In genomic region chr10:59972999-59973398, GRCm38 (mm10) we compare ENCODE assay signal across 11 mouse cellular contexts. TPM values are rescaled to one million over a fixed set of nuclear protein-coding genes. Genes with fewer than 3 reads are reported as not detected.
DNase-seq lines count a peak whose midpoint lies in the region; ATAC-seq and TF ChIP-seq lines count a peak whose summit lies in the region.
"Had no signal": no experiment of that assay in that cellular context is flagged by ENCODE, and none has a peak within 500 bp of the region (broad histone marks: within the 10 kb centered on the region; RNA-seq: fewer than 3 reads in every experiment).

No protein-coding gene starts in this region.

- H3K9ac ChIP-seq in heart, embryonic 16.5 days (ENCODE audit: low read length): no peak overlapping the region
- H3K9ac ChIP-seq in liver, adult 2 months (ENCODE audit: low read depth, low read length): no peak overlapping the region
- H3K9ac ChIP-seq in liver, embryonic 12.5 days: no peak overlapping the region
- no peak overlapping the region for H3K9ac ChIP-seq in stomach, postnatal 0 days (ENCODE audit: low read length)
- H3K9ac ChIP-seq: liver, embryonic 15.5 days had no signal

- 91% methylated on average over 6 of the region's 6 CpGs for WGBS in heart, embryonic 16.5 days
- 35% methylated on average over 6 of the region's 6 CpGs for WGBS in liver, adult 2 months
- WGBS in liver, embryonic 12.5 days (ENCODE audit: insufficient replicate concordance): 71% methylated on average over 6 of the region's 6 CpGs
- WGBS in stomach, postnatal 0 days: 78% methylated on average over 6 of the region's 6 CpGs

- no peak for TF ChIP-seq CTCF in liver, adult 2 months (IDR thresholded peaks at IDR 0.05; ENCODE audit: low read depth, low read length)
- TF ChIP-seq CTCF in stomach, postnatal 0 days (IDR thresholded peaks at IDR 0.05; ENCODE audit: low read depth): no peak

- H3K9me3 ChIP-seq in heart, embryonic 16.5 days (replicated peaks; ENCODE audit: control insufficient read depth, low read length): no peaks in the 10 kb centered on the region
- H3K9me3 ChIP-seq in liver, embryonic 12.5 days (replicated peaks): no peaks in the 10 kb centered on the region
- no peaks in the 10 kb centered on the region for H3K9me3 ChIP-seq in stomach, postnatal 0 days (ENCODE audit: control insufficient read depth, low read length)
- H3K9me3 ChIP-seq: liver, embryonic 15.5 days had no signal

- peaks cover 57% of the 10 kb centered on the region for H3K4me1 ChIP-seq in heart, embryonic 16.5 days (ENCODE audit: control insufficient read depth, insufficient read depth, low read length)
- H3K4me1 ChIP-seq in liver, adult 2 months (ENCODE audit: control insufficient read depth, insufficient read depth, low read length): peaks cover 25% of the 10 kb centered on the region
- H3K4me1 ChIP-seq in liver, embryonic 12.5 days: peaks cover 44% of the 10 kb centered on the region
- H3K4me1 ChIP-seq in stomach, postnatal 0 days (replicated peaks; ENCODE audit: control insufficient read depth, insufficient read depth): peaks cover 27% of the 10 kb centered on the region

- H3K27ac ChIP-seq in heart, embryonic 16.5 days (ENCODE audit: low read length): peak overlapping the region; percentile 1; the same call in 1 of the 2 replicates
- peak overlapping the region; percentile 22; the same call in 1 of the 2 replicates for H3K27ac ChIP-seq in liver, adult 2 months (replicated peaks; ENCODE audit: insufficient read depth, low read depth, low read length)
- no peak overlapping the region for H3K27ac ChIP-seq in liver, embryonic 12.5 days
- H3K27ac ChIP-seq in stomach, postnatal 0 days (replicated peaks): peak overlapping the region; percentile 59

- no peaks in the 10 kb centered on the region for H3K27me3 ChIP-seq in heart, embryonic 16.5 days (ENCODE audit: control insufficient read depth, insufficient read depth, low read length)
- H3K27me3 ChIP-seq in liver, adult 2 months (ENCODE audit: control insufficient read depth, insufficient read depth, low read length): no peaks in the 10 kb centered on the region
- peaks cover 22% of the 10 kb centered on the region for H3K27me3 ChIP-seq in liver, embryonic 12.5 days (replicated peaks)
- no peaks in the 10 kb centered on the region for H3K27me3 ChIP-seq in stomach, postnatal 0 days (ENCODE audit: control insufficient read depth, insufficient read depth, low read length)

- no peak for TF ChIP-seq EP300 in stomach, postnatal 0 days (optimal IDR thresholded peaks at IDR 0.05)

- H3K4me3 ChIP-seq in heart, embryonic 16.5 days (ENCODE audit: low read length): no peak overlapping the region
- no peak overlapping the region for H3K4me3 ChIP-seq in liver, adult 2 months (ENCODE audit: insufficient read depth, low read depth, low read length)
- no peak overlapping the region for H3K4me3 ChIP-seq in liver, embryonic 12.5 days
- no peak overlapping the region for H3K4me3 ChIP-seq in stomach, postnatal 0 days (ENCODE audit: low read depth, low read length)
- H3K4me3 ChIP-seq: erythroblast, embryonic 14.5 days; liver, embryonic 15.5 days had no signal

- H3K79me2 ChIP-seq in liver, adult 2 months (ENCODE audit: control insufficient read depth, insufficient read depth, low read length): no peaks in the 10 kb centered on the region

- ATAC-seq in heart, embryonic 16.5 days (replicated peaks; ENCODE audit: extremely low read depth, insufficient read depth, low FRiP score): no peak
- ATAC-seq in liver, embryonic 12.5 days: no peak
- no peak for ATAC-seq in stomach, postnatal 0 days (ENCODE audit: low FRiP score, low TSS enrichment)

- H3K4me2 ChIP-seq in heart, embryonic 16.5 days (ENCODE audit: low read depth, low read length): no peak overlapping the region
- H3K4me2 ChIP-seq in liver, embryonic 12.5 days: no peak overlapping the region
- H3K4me2 ChIP-seq in stomach, postnatal 0 days (replicated peaks; ENCODE audit: low read depth): no peak overlapping the region
- H3K4me2 ChIP-seq: liver, embryonic 15.5 days had no signal

- DNase-seq in heart, postnatal 4 days: no peak
- peak; percentile 87 for DNase-seq in liver, adult 2 months (ENCODE audit: extremely low read depth, low read depth, low spot score)
- peak; percentile 39 for DNase-seq in thymus, postnatal 4 days
- DNase-seq in thymus, postnatal 36 days: no peak
- no peak for DNase-seq in stomach, postnatal 0 days (ENCODE audit: low spot score)
- no peak for DNase-seq in gastrocnemius, postnatal 4 days (ENCODE audit: low spot score in 2 of 2)
- DNase-seq: cerebellum, adult 11-12 months had no signal

- no peaks in the 10 kb centered on the region for H3K36me3 ChIP-seq in heart, embryonic 16.5 days (ENCODE audit: control insufficient read depth, insufficient read depth)
- H3K36me3 ChIP-seq in liver, adult 2 months (ENCODE audit: control insufficient read depth, insufficient read depth, low read length): no peaks in the 10 kb centered on the region
- H3K36me3 ChIP-seq in liver, embryonic 12.5 days: no peaks in the 10 kb centered on the region
- H3K36me3 ChIP-seq in stomach, postnatal 0 days (ENCODE audit: control insufficient read depth, insufficient read depth, low read length): no peaks in the 10 kb centered on the region
- H3K36me3 ChIP-seq: liver, embryonic 15.5 days had no signal

- TF ChIP-seq POLR2A in liver, adult 2 months (IDR thresholded peaks at IDR 0.05; ENCODE audit: extremely low read depth, insufficient read depth, low read length): no peak

RNA-seq across cellular contexts. Expression of gene Ddit4, which starts 21.4 kb away (rescaled TPM):
- polyA plus RNA-seq in heart, embryonic 16.5 days (2015; fragmentation: Nextera tagmentation; extraction: Ambion mirVana): 29.0 and 31.9 TPM in 2 replicates
- 10 to 100 TPM; 31.4 to 36.9 TPM for total RNA-seq in heart, postnatal 4 days (2021)
- 5.2 and 8.8 TPM in 2 replicates for total RNA-seq in liver, adult 2 months (2014; rRNA removed)
- polyA plus RNA-seq in liver, adult 2 months (2012; rRNA removed): 13.6 and 16.4 TPM in 2 replicates
- polyA plus RNA-seq in liver, embryonic 12.5 days (2016; fragmentation: Nextera tagmentation; extraction: Ambion mirVana): 5.4 and 6.9 TPM in 2 replicates
- 12.4 and 17.3 TPM in 2 replicates for polyA plus RNA-seq in stomach, postnatal 0 days (2015; fragmentation: Nextera tagmentation; extraction: Ambion mirVana)
- total RNA-seq in gastrocnemius, postnatal 4 days (2021): 10 to 100 TPM; 18.6 to 18.7 TPM

RNA-seq across cellular contexts. Expression of gene Ascc1, which starts 29.6 kb away (rescaled TPM):
- 41.9 and 44.1 TPM in 2 replicates for polyA plus RNA-seq in heart, embryonic 16.5 days (2015; fragmentation: Nextera tagmentation; extraction: Ambion mirVana)
- 10 to 100 TPM; 20.2 to 22.0 TPM for total RNA-seq in heart, postnatal 4 days (2021)
- 8.5 and 10.8 TPM in 2 replicates for total RNA-seq in liver, adult 2 months (2014; rRNA removed)
- polyA plus RNA-seq in liver, adult 2 months (2012; rRNA removed): 12.9 and 15.6 TPM in 2 replicates
- polyA plus RNA-seq in liver, embryonic 12.5 days (2016; fragmentation: Nextera tagmentation; extraction: Ambion mirVana): 22.6 and 23.4 TPM in 2 replicates
- polyA plus RNA-seq in stomach, postnatal 0 days (2015; fragmentation: Nextera tagmentation; extraction: Ambion mirVana): 29.0 and 31.6 TPM in 2 replicates
- total RNA-seq in gastrocnemius, postnatal 4 days (2021): 10 to 100 TPM; 13.9 to 16.0 TPM

RNA-seq across cellular contexts. Expression of gene Anapc16, which starts 29.9 kb away (rescaled TPM):
- 89.3 and 90.1 TPM in 2 replicates for polyA plus RNA-seq in heart, embryonic 16.5 days (2015; fragmentation: Nextera tagmentation; extraction: Ambion mirVana)
- total RNA-seq in heart, postnatal 4 days (2021): 10 to 100 TPM; 70.5 to 73.5 TPM
- 22.8 and 28.1 TPM in 2 replicates for total RNA-seq in liver, adult 2 months (2014; rRNA removed)
- polyA plus RNA-seq in liver, adult 2 months (2012; rRNA removed): 48.9 and 50.4 TPM in 2 replicates
- polyA plus RNA-seq in liver, embryonic 12.5 days (2016; fragmentation: Nextera tagmentation; extraction: Ambion mirVana): 55.3 and 63.1 TPM in 2 replicates
- polyA plus RNA-seq in stomach, postnatal 0 days (2015; fragmentation: Nextera tagmentation; extraction: Ambion mirVana): 76.8 and 86.4 TPM in 2 replicates
- 10 to 100 TPM; 49.9 to 51.4 TPM for total RNA-seq in gastrocnemius, postnatal 4 days (2021)

Comparison
In these comparisons a context has a peak if more than half of its experiments do, and no peak if none do; other contexts are left out.
1. DNase-seq: peak in liver, adult 2 months (single experiment) and thymus, postnatal 4 days (single experiment); none in heart, postnatal 4 days (single experiment), thymus, postnatal 36 days (0 of 2), stomach, postnatal 0 days (single experiment) and gastrocnemius, postnatal 4 days (0 of 2).